ENCODE assay signal across 8 mouse cellular contexts in genomic region chr3:95587754-95588603, GRCm38 (mm10). TPM values are rescaled to one million over a fixed set of nuclear protein-coding genes. Genes with fewer than 3 reads are reported as not detected.
A peak's percentile ranks its signal among the peaks of the same experiment; 100 is the strongest.
DNase-seq lines count a peak whose midpoint lies in the region; ATAC-seq and TF ChIP-seq lines count a peak whose summit lies in the region.

No protein-coding gene starts in this region.

- peak overlapping the region; percentile 72 for H3K4me3 ChIP-seq in heart, postnatal 0 days (ENCODE audit: low read depth, low read length)
- H3K4me3 ChIP-seq in bone marrow, adult 2 months (replicated peaks; ENCODE audit: control insufficient read depth, low read depth, low read length), result peak overlapping the region; percentile 99
- H3K4me3 ChIP-seq in hindbrain, embryonic 12.5 days, result peak overlapping the region; percentile 66
- peak overlapping the region; percentile 75 for H3K4me3 ChIP-seq in midbrain, embryonic 11.5 days (ENCODE audit: low read depth, low read length)

- H3K9ac ChIP-seq in heart, postnatal 0 days (replicated peaks; ENCODE audit: low read depth, low read length), result no peak overlapping the region
- H3K9ac ChIP-seq in hindbrain, embryonic 12.5 days, result no peak overlapping the region
- H3K9ac ChIP-seq in midbrain, embryonic 11.5 days (ENCODE audit: low read length), result peak overlapping the region; percentile 24; the same call in 1 of the 2 replicates

- 0 out of 2 replicates have a peak, but pooled peaks cover 8% of the 10 kb centered on the region for H3K4me1 ChIP-seq in heart, postnatal 0 days (ENCODE audit: control insufficient read depth, insufficient read depth)
- H3K4me1 ChIP-seq in bone marrow, adult 2 months (ENCODE audit: control insufficient read depth, insufficient read depth, low read length), result no peaks in the 10 kb centered on the region; the same call in 1 of the 2 replicates
- H3K4me1 ChIP-seq in hindbrain, embryonic 12.5 days, result peaks cover 7% of the 10 kb centered on the region; the same call in 1 of the 2 replicates
- peaks cover 2% of the 10 kb centered on the region; the same call in 1 of the 2 replicates for H3K4me1 ChIP-seq in midbrain, embryonic 11.5 days (ENCODE audit: control insufficient read depth, insufficient read depth, low read length)

- TF ChIP-seq POLR2A in bone marrow, adult 2 months (IDR thresholded peaks at IDR 0.05; ENCODE audit: borderline replicate concordance, control insufficient read depth, low read depth, low read length), result no peak

- no peak for TF ChIP-seq CTCF in heart, postnatal 0 days (IDR thresholded peaks at IDR 0.05; ENCODE audit: low read depth)
- no peak for TF ChIP-seq CTCF in bone marrow, adult 2 months (IDR thresholded peaks at IDR 0.05; ENCODE audit: control insufficient read depth, insufficient read depth, low read length)

- H3K27me3 ChIP-seq in heart, postnatal 0 days (ENCODE audit: control insufficient read depth, insufficient read depth, low read length), result no peaks in the 10 kb centered on the region
- H3K27me3 ChIP-seq in hindbrain, embryonic 12.5 days, result no peaks in the 10 kb centered on the region
- H3K27me3 ChIP-seq in midbrain, embryonic 11.5 days (ENCODE audit: control insufficient read depth, insufficient read depth, low read length), result no peaks in the 10 kb centered on the region

- H3K9me3 ChIP-seq in heart, postnatal 0 days (replicated peaks; ENCODE audit: control insufficient read depth, low read length), result no peaks in the 10 kb centered on the region
- no peaks in the 10 kb centered on the region for H3K9me3 ChIP-seq in hindbrain, embryonic 12.5 days (replicated peaks)
- no peaks in the 10 kb centered on the region for H3K9me3 ChIP-seq in midbrain, embryonic 11.5 days (ENCODE audit: control insufficient read depth, low read length)

- no peak; the same call in 1 of the 2 replicates for ATAC-seq in heart, postnatal 0 days (ENCODE audit: insufficient read depth, low read depth)
- no peak; the same call in none of the 2 replicates for ATAC-seq in hindbrain, embryonic 12.5 days (ENCODE audit: low FRiP score)
- ATAC-seq in midbrain, embryonic 11.5 days (ENCODE audit: low FRiP score), result no peak

- H3K36me3 ChIP-seq in heart, postnatal 0 days (replicated peaks; ENCODE audit: control insufficient read depth, insufficient read depth, low read length), result peaks cover 9% of the 10 kb centered on the region
- peaks cover 9% of the 10 kb centered on the region for H3K36me3 ChIP-seq in hindbrain, embryonic 12.5 days
- no peaks in the 10 kb centered on the region for H3K36me3 ChIP-seq in midbrain, embryonic 11.5 days (ENCODE audit: control insufficient read depth, insufficient read depth, low read length)

- H3K27ac ChIP-seq in heart, postnatal 0 days (ENCODE audit: low read depth), result peak overlapping the region; percentile 68
- no peak overlapping the region for H3K27ac ChIP-seq in bone marrow, adult 2 months (ENCODE audit: control insufficient read depth, insufficient read depth, low read depth, low read length, poor library complexity)
- H3K27ac ChIP-seq in hindbrain, embryonic 12.5 days, result peak overlapping the region; percentile 37; the same call in 1 of the 2 replicates
- H3K27ac ChIP-seq in midbrain, embryonic 11.5 days (ENCODE audit: low read depth, low read length), result no peak overlapping the region

- no peak for TF ChIP-seq EP300 in heart, postnatal 0 days (IDR thresholded peaks at IDR 0.05; ENCODE audit: low read depth)

- 46% methylated on average over 8 of the region's 8 CpGs for WGBS in heart, postnatal 0 days
- WGBS in bone marrow, adult 2 months, result 46% methylated on average over 8 of the region's 8 CpGs
- 54% methylated on average over 8 of the region's 8 CpGs for whole genome bisulfite sequencing in hindbrain, embryonic 12.5 days
- 53% methylated on average over 8 of the region's 8 CpGs for WGBS in midbrain, embryonic 11.5 days

- peak overlapping the region; percentile 65 for H3K4me2 ChIP-seq in heart, postnatal 0 days (ENCODE audit: low read depth, low read length)
- peak overlapping the region; percentile 59 for H3K4me2 ChIP-seq in hindbrain, embryonic 12.5 days (replicated peaks)
- peak overlapping the region; percentile 49 for H3K4me2 ChIP-seq in midbrain, embryonic 11.5 days

- no peak for DNase-seq in heart, postnatal 0 days (ENCODE audit: low spot score)
- DNase-seq in heart, adult 11 months, result no peak
- DNase-seq in midbrain, embryonic 11.5 days (ENCODE audit: low spot score, missing footprints), result peak; percentile 83
- no peak for DNase-seq in gastrocnemius, adult 8-10 months (ENCODE audit: low spot score in 2 of 2)
- DNase-seq in cerebellum, adult 9-11 months, result no peak
- DNase-seq in layer of hippocampus, adult 9-11 months, result no peak

RNA-seq across cellular contexts. Expression of gene Golph3l, which starts 0.8 kb away (rescaled TPM):
- 11.2 and 15.2 TPM in 2 replicates for total RNA-seq in heart, postnatal 0 days (2014; rRNA removed; ENCODE audit: low replicate concordance)
- 18.0 and 21.0 TPM in 2 replicates for polyA plus RNA-seq in heart, postnatal 0 days (2015; fragmentation: Nextera tagmentation; extraction: Ambion mirVana)
- polyA plus RNA-seq in bone marrow, adult 2 months (2011; ENCODE audit: insufficient read depth, insufficient read length, low replicate concordance, missing spikeins), result 11.8 and 20.7 TPM in 2 replicates
- polyA plus RNA-seq in hindbrain, embryonic 12.5 days (2016; fragmentation: Nextera tagmentation; extraction: Ambion mirVana), result 33.7 and 34.7 TPM in 2 replicates
- 41.8 and 45.1 TPM in 2 replicates for polyA plus RNA-seq in midbrain, embryonic 11.5 days (2014; fragmentation: Nextera tagmentation; extraction: Ambion mirVana)
- 10 to 100 TPM; 10.4 to 14.3 (median 11.3) TPM for total RNA-seq in gastrocnemius, adult 8-10 months (2022)

RNA-seq across cellular contexts. Expression of gene Hormad1, which starts 28.5 kb away (rescaled TPM):
- total RNA-seq in heart, postnatal 0 days (2014; rRNA removed; ENCODE audit: low replicate concordance), result not detected in 2 replicates
- polyA plus RNA-seq in heart, postnatal 0 days (2015; fragmentation: Nextera tagmentation; extraction: Ambion mirVana), result not detected in 2 replicates
- polyA plus RNA-seq in bone marrow, adult 2 months (2011; ENCODE audit: insufficient read depth, insufficient read length, low replicate concordance, missing spikeins), result not detected in 2 replicates
- not detected in 2 replicates for polyA plus RNA-seq in hindbrain, embryonic 12.5 days (2016; fragmentation: Nextera tagmentation; extraction: Ambion mirVana)
- not detected in 2 replicates for polyA plus RNA-seq in midbrain, embryonic 11.5 days (2014; fragmentation: Nextera tagmentation; extraction: Ambion mirVana)
- total RNA-seq in gastrocnemius, adult 8-10 months (2022), result not detected

RNA-seq across cellular contexts. Expression of gene Ensa, which starts 36.8 kb away (rescaled TPM):
- 43.3 and 49.6 TPM in 2 replicates for total RNA-seq in heart, postnatal 0 days (2014; rRNA removed; ENCODE audit: low replicate concordance)
- polyA plus RNA-seq in heart, postnatal 0 days (2015; fragmentation: Nextera tagmentation; extraction: Ambion mirVana), result 38.5 and 40.6 TPM in 2 replicates
- 29.3 and 36.2 TPM in 2 replicates for polyA plus RNA-seq in bone marrow, adult 2 months (2011; ENCODE audit: insufficient read depth, insufficient read length, low replicate concordance, missing spikeins)
- polyA plus RNA-seq in hindbrain, embryonic 12.5 days (2016; fragmentation: Nextera tagmentation; extraction: Ambion mirVana), result 91.3 and 97.5 TPM in 2 replicates
- polyA plus RNA-seq in midbrain, embryonic 11.5 days (2014; fragmentation: Nextera tagmentation; extraction: Ambion mirVana), result 88.1 and 93.2 TPM in 2 replicates
- total RNA-seq in gastrocnemius, adult 8-10 months (2022), result 100 to 1,000 TPM; 104 to 118 (median 108) TPM

Comparison
In these comparisons a context has a peak if more than half of its experiments do, and no peak if none do; other contexts are left out.
1. H3K27ac ChIP-seq: peak in heart, postnatal 0 days (single experiment) and hindbrain, embryonic 12.5 days (single experiment); none in bone marrow, adult 2 months (single experiment) and midbrain, embryonic 11.5 days (single experiment).
2. Peak in every context shown above with its lines, with median percentiles within 50 percentile points of each other: H3K4me2 ChIP-seq and H3K4me3 ChIP-seq.